Mouse (Mus musculus) right cerebral cortex, postnatal 14 days (tissue): ENCODE measurements around the gene Klk1b27.
"Not testable (repeated sequence)": the region's sequence is repeated elsewhere in the genome, so short reads cannot be mapped to it uniquely, and the experiment has no call there.

Experiments
- DNase-seq: peaks from one replicate; pipeline ENCODE4 v3.0.0; 2022

Gene Klk1b27

DNA sequence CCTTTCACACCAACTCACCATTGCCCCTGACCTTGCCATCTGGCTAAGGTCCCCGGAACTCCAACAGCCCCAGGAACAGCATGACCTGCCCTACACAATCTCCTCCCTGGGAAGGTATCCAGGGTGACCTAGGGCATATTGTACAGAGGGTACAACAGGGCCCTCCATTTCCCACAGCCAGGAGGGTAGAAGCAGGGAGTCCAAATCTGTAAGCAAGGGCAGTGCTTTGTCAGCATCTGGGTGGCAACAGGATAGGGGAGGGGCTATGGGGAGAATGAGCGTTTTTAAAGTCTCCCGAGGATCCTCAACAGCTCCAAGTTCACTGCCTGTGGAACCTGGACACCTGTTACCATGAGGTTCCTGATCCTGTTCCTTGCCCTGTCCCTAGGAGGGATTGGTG, at the start of gene Klk1b27:
TSS of gene Klk1b27 (plus strand) at position 301 of the 400 bp plus-strand sequence.
- not testable (repeated sequence) for DNase-seq

DNA sequence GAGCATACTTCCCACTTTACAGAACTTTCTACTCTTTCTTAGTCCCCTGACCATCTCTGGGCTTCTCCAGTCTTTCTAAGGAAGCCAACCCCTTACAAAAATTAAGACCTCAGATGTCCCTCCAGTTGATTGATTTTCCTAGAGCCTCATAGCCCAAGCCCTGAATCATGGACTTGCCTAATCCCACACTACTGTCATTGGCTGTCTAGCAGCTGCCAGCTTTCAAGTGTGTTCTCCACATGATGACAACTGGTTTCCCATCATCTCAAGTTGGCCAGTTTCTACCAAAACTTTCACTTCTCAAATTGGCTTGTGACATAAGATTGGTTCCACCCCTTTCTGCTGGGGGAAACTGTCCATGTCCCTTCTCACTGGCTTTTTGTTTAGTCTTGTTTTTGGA, 47.2 kb upstream of the Klk1b27 start:
- DNase-seq = no peak

GRCm38 (mm10) chr7:44011868-44012267, 40.2 kb upstream of the Klk1b27 start, which contains the start of gene Klk1b26:
Gene Klk1b26 (plus strand): TSS chr7:44012168.
- DNase-seq = not testable (repeated sequence)

DNA sequence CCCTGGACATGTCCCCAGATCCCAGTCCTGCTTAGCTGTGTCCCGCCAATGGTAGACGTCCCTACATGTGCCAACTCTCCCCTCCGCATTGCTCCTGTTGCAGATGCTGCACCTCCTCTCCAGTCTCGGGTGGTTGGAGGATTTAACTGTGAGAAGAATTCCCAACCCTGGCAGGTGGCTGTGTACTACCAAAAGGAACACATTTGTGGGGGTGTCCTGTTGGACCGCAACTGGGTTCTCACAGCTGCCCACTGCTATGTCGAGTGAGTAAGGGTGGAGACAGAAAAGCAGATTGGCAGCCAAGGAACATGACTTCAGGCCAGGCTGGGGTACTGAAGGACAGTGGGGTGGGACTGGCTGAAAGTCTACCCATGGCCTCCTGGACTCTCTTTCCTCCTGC, 37.4 kb upstream of the Klk1b27 start:
- DNase-seq = not testable (repeated sequence)

GRCm38 (mm10) chr7:44015071-44015470, 37.0 kb upstream of the Klk1b27 start:
- no peak for DNase-seq

DNA sequence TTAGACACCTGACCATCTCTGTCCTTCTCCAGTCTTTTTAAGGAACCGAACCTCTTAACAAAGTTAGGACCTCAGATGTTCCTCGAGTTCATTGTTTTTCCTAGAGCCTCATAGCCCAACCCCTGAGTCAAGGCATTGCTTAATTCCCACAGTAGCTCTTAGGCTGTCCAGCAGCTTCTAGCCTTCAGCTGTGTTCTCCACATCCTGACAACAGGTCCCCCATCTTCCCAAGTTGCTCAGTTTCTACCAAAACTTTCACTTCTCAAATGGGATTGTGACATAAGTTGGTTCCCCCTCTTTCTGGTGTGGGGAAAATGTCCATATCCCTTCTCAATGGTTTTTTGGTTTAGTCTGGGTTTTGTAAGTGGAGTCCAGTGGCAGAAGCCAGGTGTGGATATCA, 20.0 kb downstream of the Klk1b27 start:
- DNase-seq = no peak

DNA sequence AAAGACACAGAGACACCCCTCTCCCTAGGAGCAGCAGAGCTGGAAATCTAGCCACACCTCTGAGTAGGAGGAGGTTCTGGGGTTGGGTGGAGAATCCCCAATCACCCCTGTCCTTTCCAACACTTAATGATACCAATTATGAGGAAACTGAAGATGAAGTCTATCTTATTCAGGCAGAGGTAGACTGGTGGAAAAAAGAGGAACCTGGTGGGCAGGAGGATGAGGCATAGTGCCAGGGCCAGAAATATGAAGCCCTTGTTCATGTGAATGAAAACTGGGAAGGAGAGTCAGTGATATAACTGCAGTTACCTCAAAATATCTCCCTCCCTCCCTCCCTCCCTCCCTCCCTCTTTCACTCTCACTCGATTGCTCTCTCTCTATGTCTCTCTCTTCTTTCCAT, 25.6 kb downstream of the Klk1b27 start:
- DNase-seq = no peak

- DNase-seq = no peak
These were observed 44.0 kb downstream of the Klk1b27 start for GRCm38 (mm10) chr7:44096111-44096510.

DNA sequence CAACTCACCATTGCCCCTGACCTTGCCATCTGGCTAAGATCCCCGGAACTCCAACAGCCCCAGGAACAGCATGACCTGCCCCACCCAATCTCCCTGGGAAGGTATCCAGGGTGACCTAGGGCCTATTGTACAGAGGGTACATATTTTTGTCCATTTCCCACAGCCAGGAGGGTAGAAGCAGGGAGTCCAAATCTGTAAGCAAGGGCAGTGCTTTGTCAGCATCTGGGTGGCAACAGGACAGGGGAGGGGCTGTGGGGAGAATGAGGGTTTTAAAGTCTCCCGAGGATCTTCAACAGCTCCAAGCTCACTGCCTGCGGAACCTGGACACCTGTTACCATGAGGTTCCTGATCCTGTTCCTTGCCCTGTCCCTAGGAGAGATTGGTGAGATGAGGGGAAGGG, 49.9 kb downstream of the Klk1b27 start, which contains the start of gene Klk1b21:
TSS of gene Klk1b21 (plus strand) at position 301 of the 400 bp plus-strand sequence.
- not testable (repeated sequence) for DNase-seq
